In genomic region chr17:5295086-5295947, GRCm38 (mm10) we compare ENCODE assay signal across 8 mouse cellular contexts.
DNase-seq lines count a peak whose midpoint lies in the region; ATAC-seq lines count a peak whose summit lies in the region.

No protein-coding gene starts in this region.

- H3K27me3 ChIP-seq in forebrain, embryonic 12.5 days: no peaks in the 10 kb centered on the region
- H3K27me3 ChIP-seq in hindbrain, embryonic 13.5 days: no peaks in the 10 kb centered on the region
- H3K27me3 ChIP-seq in midbrain, embryonic 11.5 days (ENCODE audit: control insufficient read depth, insufficient read depth, low read length): no peaks in the 10 kb centered on the region

- H3K9me3 ChIP-seq in forebrain, embryonic 12.5 days: no peaks in the 10 kb centered on the region
- no peaks in the 10 kb centered on the region for H3K9me3 ChIP-seq in hindbrain, embryonic 13.5 days
- H3K9me3 ChIP-seq in midbrain, embryonic 11.5 days (ENCODE audit: control insufficient read depth, low read length): no peaks in the 10 kb centered on the region

- peak; percentile 98 for ATAC-seq in activated CD4-positive, CD25-positive, alpha-beta regulatory T cell, adult 4 months
- peak; percentile 65; the same call in 1 of the 2 replicates for ATAC-seq in forebrain, embryonic 12.5 days (ENCODE audit: low FRiP score)
- peak; percentile 63 for ATAC-seq in hindbrain, embryonic 13.5 days (ENCODE audit: low FRiP score)
- peak; percentile 69 for ATAC-seq in midbrain, embryonic 11.5 days (ENCODE audit: low FRiP score)

- peak; percentile 90 for DNase-seq in CD4-positive, CD25-positive, alpha-beta regulatory T cell, adult 2 months (ENCODE audit: low read depth, low spot score)
- DNase-seq in layer of hippocampus, postnatal 10 days (ENCODE audit: low spot score in 2 of 2): peak; percentile 72 to 82
- DNase-seq in midbrain, embryonic 11.5 days (ENCODE audit: low spot score, missing footprints): peak; percentile 82
- peak; percentile 93 for DNase-seq in skeletal muscle tissue, adult 2 months (ENCODE audit: low read depth, low spot score)
- no peak for DNase-seq in embryo, embryonic 9.5 days (ENCODE audit: extremely low spot score)

- H3K27ac ChIP-seq in forebrain, embryonic 12.5 days: peak overlapping the region; percentile 75
- peak overlapping the region; percentile 78 for H3K27ac ChIP-seq in hindbrain, embryonic 13.5 days
- H3K27ac ChIP-seq in midbrain, embryonic 11.5 days (ENCODE audit: low read depth, low read length): peak overlapping the region; percentile 37

- 58% methylated on average over 19 of the region's 19 CpGs for WGBS in forebrain, embryonic 12.5 days
- WGBS in hindbrain, embryonic 13.5 days: 53% methylated on average over 19 of the region's 19 CpGs
- WGBS in midbrain, embryonic 11.5 days: 76% methylated on average over 19 of the region's 19 CpGs

- peaks cover 48% of the 10 kb centered on the region for H3K4me1 ChIP-seq in forebrain, embryonic 12.5 days
- H3K4me1 ChIP-seq in hindbrain, embryonic 13.5 days (replicated peaks): peaks cover 64% of the 10 kb centered on the region
- H3K4me1 ChIP-seq in midbrain, embryonic 11.5 days (ENCODE audit: control insufficient read depth, insufficient read depth, low read length): peaks cover 16% of the 10 kb centered on the region

- no peak overlapping the region for H3K4me2 ChIP-seq in forebrain, embryonic 12.5 days
- H3K4me2 ChIP-seq in hindbrain, embryonic 13.5 days: no peak overlapping the region
- H3K4me2 ChIP-seq in midbrain, embryonic 11.5 days: no peak overlapping the region

- H3K9ac ChIP-seq in forebrain, embryonic 12.5 days: no peak overlapping the region
- 0 out of 2 replicates have a peak overlapping the region, but pooled peaks have one; percentile 1 for H3K9ac ChIP-seq in hindbrain, embryonic 13.5 days
- H3K9ac ChIP-seq in midbrain, embryonic 11.5 days (ENCODE audit: low read length): 0 out of 2 replicates have a peak overlapping the region, but pooled peaks have one; percentile 16

- H3K4me3 ChIP-seq in forebrain, embryonic 12.5 days (replicated peaks): no peak overlapping the region
- no peak overlapping the region for H3K4me3 ChIP-seq in hindbrain, embryonic 13.5 days
- H3K4me3 ChIP-seq in midbrain, embryonic 11.5 days (ENCODE audit: low read depth, low read length): no peak overlapping the region

- peaks cover 12% of the 10 kb centered on the region for H3K36me3 ChIP-seq in forebrain, embryonic 12.5 days (replicated peaks)
- peaks cover 12% of the 10 kb centered on the region for H3K36me3 ChIP-seq in hindbrain, embryonic 13.5 days
- H3K36me3 ChIP-seq in midbrain, embryonic 11.5 days (ENCODE audit: control insufficient read depth, insufficient read depth, low read length): peaks cover 3% of the 10 kb centered on the region; the same call in 1 of the 2 replicates
